Mouse (Mus musculus) embryonic facial prominence, embryonic 15.5 days (tissue): ENCODE results near the gene Mapkap1. TPM values are rescaled to one million over a fixed set of nuclear protein-coding genes. Genes with fewer than 3 reads are reported as not detected.

Experiments used
- ATAC-seq: fragments of 200-750 bp; cut with Nextera tagmentation; 2 replicates; pipeline ENCODE4 v1.8.0; 2017; ENCODE audit warnings: low read depth, moderate TSS enrichment; ENCODE audit not compliant: insufficient number of reproducible peaks, low FRiP score, low TSS enrichment
- H3K27ac ChIP-seq: fragments of 300-500 bp; sonication (generic); replicated peaks from 2 replicates; pipeline ENCODE4 v1.5.1; 2015; ENCODE audit warnings: mild to moderate bottlenecking, inconsistent platforms
- H3K27me3 ChIP-seq: fragments of 300-500 bp; sonication (generic); 2 replicates; pipeline ENCODE4 v1.6.1; 2015; ENCODE audit warnings: inconsistent platforms
- H3K36me3 ChIP-seq: fragments of 300-500 bp; sonication (generic); 2 replicates; pipeline ENCODE4 v1.6.1; 2015; ENCODE audit warnings: mild to moderate bottlenecking, inconsistent platforms
- H3K4me1 ChIP-seq: fragments of 300-500 bp; sonication (generic); 2 replicates; pipeline ENCODE4 v1.6.1; 2015; ENCODE audit warnings: inconsistent platforms
- H3K4me2 ChIP-seq: fragments of 300-500 bp; sonication (generic); replicated peaks from 2 replicates; pipeline ENCODE4 v1.6.1; 2015; ENCODE audit warnings: mild to moderate bottlenecking, inconsistent platforms
- H3K4me3 ChIP-seq: fragments of 300-500 bp; sonication (generic); replicated peaks from 2 replicates; pipeline ENCODE4 v1.5.1; 2015; ENCODE audit warnings: mild to moderate bottlenecking, inconsistent platforms
- H3K9ac ChIP-seq: fragments of 300-500 bp; sonication (generic); 2 replicates; pipeline ENCODE4 v1.6.1; 2015; ENCODE audit warnings: inconsistent platforms
- H3K9me3 ChIP-seq: fragments of 300-500 bp; sonication (generic); replicated peaks from 2 replicates; pipeline ENCODE4 v1.6.1; 2016; ENCODE audit warnings: inconsistent platforms
- WGBS: fragments of 180-500 bp; shearing (Covaris S2); methylation state at CpG from one replicate; pipeline ENCODE4 v1.1.7; 2015; 5-methylcytosine and 5-hydroxymethylcytosine counted together
- polyA plus RNA-seq: library from polyadenylated mRNA; unstranded; fragments of >200 nt; fragmentation: Nextera tagmentation; extraction: Ambion mirVana; gene quantifications from 2 replicates; pipeline ENCODE4 v1.2.1, GENCODE M21; 2015

The Mapkap1 gene
- polyA plus RNA-seq, 1 experiment from 2014 or later = 104 TPM

GRCm38 (mm10) chr2:34533281-34533680 is 126.7 kb downstream of the Mapkap1 start:
- Histone ChIP-seq H3K9ac (no peak overlapping the region), H3K36me3 (no peaks in the 10 kb centered on the region), H3K4me3 (no peak overlapping the region), H3K9me3 (no peaks in the 10 kb centered on the region), H3K27me3 (no peaks in the 10 kb centered on the region), H3K4me1 (peaks cover 30% of the 10 kb centered on the region), H3K4me2 (no peak overlapping the region), H3K27ac (no peak overlapping the region)
- ATAC-seq = no peak

GRCm38 (mm10) chr2:34534996-34535395 is 128.4 kb downstream of the Mapkap1 start:
- H3K27ac ChIP-seq = no peak overlapping the region
- WGBS = 20% methylated on average over 12 of the region's 12 CpGs
- ATAC-seq = no peak

GRCm38 (mm10) chr2:34537356-34537755 is 130.8 kb downstream of the Mapkap1 start:
- Histone ChIP-seq H3K9me3 (no peaks in the 10 kb centered on the region), H3K4me3 (no peak overlapping the region), H3K36me3 (no peaks in the 10 kb centered on the region), H3K4me1 (peaks cover 9% of the 10 kb centered on the region), H3K27me3 (no peaks in the 10 kb centered on the region), H3K27ac (no peak overlapping the region), H3K4me2 (no peak overlapping the region), H3K9ac (no peak overlapping the region)
- WGBS = 87% methylated on average over 3 of the region's 3 CpGs
- ATAC-seq = no peak

More at GRCm38 (mm10) chr2:34534996-34535395, 128.4 kb downstream of the Mapkap1 start:
- Histone ChIP-seq H3K4me3 (no peak overlapping the region), H3K4me1 (peaks cover 29% of the 10 kb centered on the region), H3K9ac (no peak overlapping the region), H3K36me3 (no peaks in the 10 kb centered on the region), H3K9me3 (no peaks in the 10 kb centered on the region), H3K27me3 (no peaks in the 10 kb centered on the region), H3K4me2 (no peak overlapping the region)

- no peaks in the 10 kb centered on the region for H3K27me3 ChIP-seq
- H3K36me3 ChIP-seq = no peaks in the 10 kb centered on the region
- no peaks in the 10 kb centered on the region for H3K9me3 ChIP-seq
- no peak overlapping the region for H3K27ac ChIP-seq
- no peak overlapping the region for H3K9ac ChIP-seq
- whole genome bisulfite sequencing = 56% methylated on average over 7 of the region's 7 CpGs
- H3K4me3 ChIP-seq = no peak overlapping the region
- H3K4me1 ChIP-seq = 0 out of 2 replicates have a peak, but pooled peaks cover 6% of the 10 kb centered on the region
- no peak overlapping the region for H3K4me2 ChIP-seq
- ATAC-seq = no peak
These were observed 137.0 kb downstream of the Mapkap1 start for GRCm38 (mm10) chr2:34543581-34543980.

- no peak overlapping the region for H3K9ac ChIP-seq
- no peak overlapping the region for H3K4me3 ChIP-seq
- H3K36me3 ChIP-seq = no peaks in the 10 kb centered on the region
- 0 out of 2 replicates have a peak, but pooled peaks cover 6% of the 10 kb centered on the region for H3K4me1 ChIP-seq
- 55% methylated on average over 3 of the region's 3 CpGs for WGBS
- no peak overlapping the region for H3K4me2 ChIP-seq
- no peak for ATAC-seq
- no peak overlapping the region for H3K27ac ChIP-seq
- H3K9me3 ChIP-seq = no peaks in the 10 kb centered on the region
- H3K27me3 ChIP-seq = no peaks in the 10 kb centered on the region
These were observed 137.4 kb downstream of the Mapkap1 start for GRCm38 (mm10) chr2:34544021-34544420.

- H3K4me3 ChIP-seq = no peak overlapping the region
- no peak for ATAC-seq
- no peak overlapping the region for H3K27ac ChIP-seq
- no peaks in the 10 kb centered on the region for H3K27me3 ChIP-seq
- 0 out of 2 replicates have a peak, but pooled peaks cover 6% of the 10 kb centered on the region for H3K4me1 ChIP-seq
- H3K36me3 ChIP-seq = no peaks in the 10 kb centered on the region
- 89% methylated on average over 13 of the region's 13 CpGs for WGBS
- H3K9me3 ChIP-seq = no peaks in the 10 kb centered on the region
- no peak overlapping the region for H3K9ac ChIP-seq
- H3K4me2 ChIP-seq = no peak overlapping the region
These were observed 138.2 kb downstream of the Mapkap1 start for GRCm38 (mm10) chr2:34544646-34545395.

GRCm38 (mm10) chr2:34546176-34546677 is 139.7 kb downstream of the Mapkap1 start:
- no peak overlapping the region for H3K4me3 ChIP-seq
- 0 out of 2 replicates have a peak, but pooled peaks cover 6% of the 10 kb centered on the region for H3K4me1 ChIP-seq
- H3K9me3 ChIP-seq = no peaks in the 10 kb centered on the region
- H3K27me3 ChIP-seq = no peaks in the 10 kb centered on the region
- H3K27ac ChIP-seq = no peak overlapping the region
- no peak overlapping the region for H3K9ac ChIP-seq
- ATAC-seq = no peak
- WGBS = 57% methylated on average over 3 of the region's 3 CpGs
- no peak overlapping the region for H3K4me2 ChIP-seq
- H3K36me3 ChIP-seq = no peaks in the 10 kb centered on the region

GRCm38 (mm10) chr2:34547516-34547915 is 140.9 kb downstream of the Mapkap1 start:
- no peak overlapping the region for H3K4me2 ChIP-seq
- no peak for ATAC-seq
- no peaks in the 10 kb centered on the region for H3K9me3 ChIP-seq
- H3K36me3 ChIP-seq = no peaks in the 10 kb centered on the region
- H3K9ac ChIP-seq = no peak overlapping the region
- no peak overlapping the region for H3K4me3 ChIP-seq
- no peaks in the 10 kb centered on the region for H3K27me3 ChIP-seq
- no peak overlapping the region for H3K27ac ChIP-seq
- WGBS = 95% methylated on average over 4 of the region's 4 CpGs
- H3K4me1 ChIP-seq = 0 out of 2 replicates have a peak, but pooled peaks cover 6% of the 10 kb centered on the region

- Histone ChIP-seq H3K9me3 (no peaks in the 10 kb centered on the region), H3K27me3 (no peaks in the 10 kb centered on the region), H3K9ac (no peak overlapping the region), H3K36me3 (no peaks in the 10 kb centered on the region), H3K4me3 (no peak overlapping the region), H3K4me2 (no peak overlapping the region), H3K4me1 (0 out of 2 replicates have a peak, but pooled peaks cover 6% of the 10 kb centered on the region), H3K27ac (no peak overlapping the region)
- no peak for ATAC-seq
- 68% methylated on average over 5 of the region's 5 CpGs for WGBS
These were observed 142.4 kb downstream of the Mapkap1 start for GRCm38 (mm10) chr2:34548961-34549360.

GRCm38 (mm10) chr2:34549469-34549868 is 142.9 kb downstream of the Mapkap1 start:
- Histone ChIP-seq H3K27me3 (no peaks in the 10 kb centered on the region), H3K9ac (no peak overlapping the region), H3K4me3 (no peak overlapping the region), H3K9me3 (no peaks in the 10 kb centered on the region), H3K36me3 (no peaks in the 10 kb centered on the region), H3K4me2 (no peak overlapping the region), H3K27ac (no peak overlapping the region), H3K4me1 (0 out of 2 replicates have a peak, but pooled peaks cover 6% of the 10 kb centered on the region)
- no peak for ATAC-seq
- WGBS = 80% methylated on average over 7 of the region's 7 CpGs

GRCm38 (mm10) chr2:34552772-34553171 is 146.2 kb downstream of the Mapkap1 start:
- H3K4me3 ChIP-seq = no peak overlapping the region
- no peak overlapping the region for H3K27ac ChIP-seq
- no peak for ATAC-seq
- H3K27me3 ChIP-seq = no peaks in the 10 kb centered on the region
- no peak overlapping the region for H3K4me2 ChIP-seq
- H3K9me3 ChIP-seq = no peaks in the 10 kb centered on the region
- H3K4me1 ChIP-seq = no peaks in the 10 kb centered on the region
- H3K36me3 ChIP-seq = no peaks in the 10 kb centered on the region
- H3K9ac ChIP-seq = no peak overlapping the region
- 85% methylated on average over 2 of the region's 2 CpGs for WGBS
